Mouse (Mus musculus) liver, embryonic 15.5 days (tissue): Measurements from ENCODE around the gene Ilkap. TPM values are rescaled to one million over a fixed set of nuclear protein-coding genes. Genes with fewer than 3 reads are reported as not detected.

ENCODE experiments used
- ATAC-seq: fragments of 200-750 bp; cut with Nextera tagmentation; 2 replicates; pipeline ENCODE4 v1.8.0; 2017; ENCODE audit warnings: moderate number of reproducible peaks, mild to moderate bottlenecking, moderate library complexity; ENCODE audit not compliant: insufficient read depth
- H3K27ac ChIP-seq: fragments of 300-500 bp; sonication (generic); replicated peaks from 2 replicates; pipeline ENCODE4 v1.5.1; 2015; ENCODE audit warnings: mild to moderate bottlenecking, inconsistent platforms
- H3K27me3 ChIP-seq: fragments of 300-500 bp; sonication (generic); 2 replicates; pipeline ENCODE4 v1.6.1; 2015; ENCODE audit warnings: mild to moderate bottlenecking, inconsistent platforms
- H3K36me3 ChIP-seq: fragments of 300-500 bp; sonication (generic); replicated peaks from 2 replicates; pipeline ENCODE4 v1.6.1; 2015; ENCODE audit warnings: moderate library complexity, mild to moderate bottlenecking, inconsistent platforms
- H3K4me1 ChIP-seq: fragments of 300-500 bp; sonication (generic); replicated peaks from 2 replicates; pipeline ENCODE4 v1.6.1; 2015; ENCODE audit warnings: inconsistent platforms
- H3K4me2 ChIP-seq: fragments of 300-500 bp; sonication (generic); 2 replicates; pipeline ENCODE4 v1.6.1; 2015; ENCODE audit warnings: moderate library complexity, mild to moderate bottlenecking, inconsistent platforms
- H3K4me3 ChIP-seq: fragments of 300-500 bp; sonication (generic); replicated peaks from 2 replicates; pipeline ENCODE4 v1.5.1; 2015; ENCODE audit warnings: mild to moderate bottlenecking, inconsistent platforms
- H3K9ac ChIP-seq: fragments of 300-500 bp; sonication (generic); 2 replicates; pipeline ENCODE4 v1.6.1; 2015; ENCODE audit warnings: moderate library complexity, mild to moderate bottlenecking, inconsistent platforms
- H3K9me3 ChIP-seq: fragments of 300-500 bp; sonication (generic); replicated peaks from 2 replicates; pipeline ENCODE4 v1.6.1; 2016; ENCODE audit warnings: inconsistent platforms
- whole genome bisulfite sequencing: fragments of 180-500 bp; shearing (Covaris S2); methylation state at CpG from one replicate; pipeline ENCODE4 v1.1.7; 2015; ENCODE audit warnings: mixed read lengths; ENCODE audit not compliant: insufficient replicate concordance; 5-methylcytosine and 5-hydroxymethylcytosine counted together
- polyA plus RNA-seq: library from polyadenylated mRNA; unstranded; fragments of >200 nt; fragmentation: Nextera tagmentation; extraction: Ambion mirVana; gene quantifications from 2 replicates; pipeline ENCODE4 v1.2.1, GENCODE M21; 2015

Gene Ilkap
- polyA plus RNA-seq, 1 experiment from 2014 or later: 67.7 TPM

- Histone ChIP-seq H3K4me1 (peaks cover 21% of the 10 kb centered on the region), H3K9ac (no peak overlapping the region), H3K9me3 (no peaks in the 10 kb centered on the region), H3K27me3 (no peaks in the 10 kb centered on the region), H3K36me3 (peaks cover 19% of the 10 kb centered on the region), H3K4me3 (no peak overlapping the region), H3K4me2 (no peak overlapping the region), H3K27ac (no peak overlapping the region; the same call in 1 of the 2 replicates)
- WGBS: 76% methylated on average over 13 of the region's 13 CpGs
- no peak for ATAC-seq
Observed at GRCm38 (mm10) chr1:91435606-91436130, 37.1 kb upstream of the Ilkap start.

DNA sequence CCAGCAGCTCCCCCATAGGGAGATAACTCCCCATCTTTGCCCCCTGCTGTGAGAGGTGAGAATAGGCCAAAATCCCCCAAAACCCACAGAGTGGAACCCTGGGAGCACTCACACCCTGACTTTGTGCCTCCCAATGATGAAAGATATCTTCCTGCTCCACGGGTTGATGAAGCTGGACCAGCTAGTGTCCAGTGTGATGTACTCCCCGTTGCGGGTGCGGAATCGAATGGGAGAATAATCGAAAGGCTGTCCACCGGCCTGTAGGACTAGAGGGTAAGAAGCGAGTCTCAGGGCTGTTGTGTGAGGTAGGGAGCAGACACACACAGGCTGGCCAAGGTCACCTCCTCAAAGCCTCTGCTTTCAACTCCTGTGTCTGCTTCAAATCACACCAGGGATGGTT is 36.3 kb upstream of the Ilkap start:
- H3K36me3 ChIP-seq: peaks cover 12% of the 10 kb centered on the region
- WGBS: 81% methylated on average over 8 of the region's 8 CpGs
- H3K27me3 ChIP-seq: no peaks in the 10 kb centered on the region
- peaks cover 18% of the 10 kb centered on the region for H3K4me1 ChIP-seq
- no peaks in the 10 kb centered on the region for H3K9me3 ChIP-seq
- H3K4me3 ChIP-seq: no peak overlapping the region
- H3K4me2 ChIP-seq: no peak overlapping the region
- ATAC-seq: no peak
- H3K9ac ChIP-seq: no peak overlapping the region
- H3K27ac ChIP-seq: no peak overlapping the region

DNA sequence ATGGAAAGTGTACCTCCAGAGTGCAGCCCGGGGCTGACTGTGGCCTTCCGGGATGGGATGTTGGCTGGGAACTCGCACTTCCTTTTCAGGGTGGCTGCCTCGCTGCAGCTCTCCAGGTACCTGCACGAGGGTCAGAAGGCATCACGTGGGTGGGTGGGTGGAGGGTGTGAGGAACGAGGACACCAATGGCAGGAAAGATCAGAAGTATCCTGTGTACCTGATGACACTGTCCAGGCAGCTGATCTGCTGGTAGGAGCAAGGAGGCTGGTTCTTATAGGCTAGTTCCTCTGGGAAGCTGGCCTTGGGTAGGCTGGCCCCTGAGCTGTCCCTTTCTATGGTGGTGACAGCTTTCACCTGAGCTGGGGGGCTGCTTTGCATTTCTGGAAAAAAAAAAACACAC is 32.1 kb upstream of the Ilkap start:
- no peak for ATAC-seq
- H3K27me3 ChIP-seq: no peaks in the 10 kb centered on the region
- no peak overlapping the region for H3K4me3 ChIP-seq
- H3K9ac ChIP-seq: no peak overlapping the region
- no peak overlapping the region for H3K4me2 ChIP-seq
- no peak overlapping the region for H3K27ac ChIP-seq
- peaks cover 29% of the 10 kb centered on the region for H3K36me3 ChIP-seq
- H3K4me1 ChIP-seq: no peaks in the 10 kb centered on the region
- H3K9me3 ChIP-seq: no peaks in the 10 kb centered on the region
- 73% methylated on average over 7 of the region's 7 CpGs for WGBS

GRCm38 (mm10) chr1:91429212-91429611 is 30.6 kb upstream of the Ilkap start:
- Histone ChIP-seq H3K4me2 (no peak overlapping the region), H3K4me3 (no peak overlapping the region), H3K36me3 (peaks cover 34% of the 10 kb centered on the region), H3K9me3 (no peaks in the 10 kb centered on the region), H3K27ac (no peak overlapping the region), H3K4me1 (no peaks in the 10 kb centered on the region), H3K27me3 (no peaks in the 10 kb centered on the region), H3K9ac (no peak overlapping the region)
- 80% methylated on average over 10 of the region's 10 CpGs for WGBS
- no peak for ATAC-seq

DNA sequence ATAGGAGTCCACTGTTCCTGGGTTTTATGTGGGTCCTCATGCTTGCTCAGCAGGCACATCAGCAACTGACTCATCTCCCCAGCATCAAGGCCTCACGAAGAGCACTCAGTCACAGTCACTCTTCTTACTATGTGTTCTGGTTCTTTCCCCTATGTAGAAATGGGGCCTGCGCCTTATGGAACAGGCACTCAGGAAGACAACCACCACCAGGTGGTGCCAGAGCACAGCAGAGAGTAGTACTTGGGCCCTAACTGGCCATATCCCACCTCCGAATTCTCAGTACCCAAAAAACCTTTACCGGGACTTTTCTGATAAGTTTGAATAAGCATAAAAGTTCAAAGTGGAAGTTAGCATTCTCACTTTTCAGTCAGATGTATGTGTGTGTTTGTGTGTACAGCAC is 30.0 kb upstream of the Ilkap start:
- Histone ChIP-seq H3K27me3 (no peaks in the 10 kb centered on the region), H3K4me1 (no peaks in the 10 kb centered on the region), H3K9me3 (no peaks in the 10 kb centered on the region), H3K9ac (no peak overlapping the region), H3K27ac (no peak overlapping the region), H3K4me2 (no peak overlapping the region), H3K36me3 (peaks cover 37% of the 10 kb centered on the region), H3K4me3 (no peak overlapping the region)
- no peak for ATAC-seq
- WGBS: 31% methylated on average over 4 of the region's 4 CpGs

DNA sequence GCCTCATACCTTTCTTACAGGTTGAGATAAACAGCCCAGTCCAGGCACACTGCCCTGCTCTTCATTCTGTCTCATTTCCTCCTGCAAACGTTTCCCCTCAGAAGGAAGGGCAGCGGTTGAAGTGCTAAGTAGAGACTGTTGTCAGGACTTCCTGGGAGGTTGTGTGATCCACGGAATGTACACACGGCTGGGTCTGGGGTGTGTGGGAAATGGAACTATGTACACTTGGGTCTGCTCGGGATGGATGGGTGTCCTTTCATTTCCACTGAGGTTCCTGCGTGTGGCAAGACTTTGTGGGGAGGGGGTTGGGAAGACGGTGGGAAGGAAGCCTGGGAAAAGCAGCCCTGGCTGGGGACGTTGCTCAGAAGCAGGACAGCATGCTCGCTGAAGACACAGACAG is 27.8 kb upstream of the Ilkap start:
- H3K4me2 ChIP-seq: no peak overlapping the region
- 63% methylated on average over 9 of the region's 9 CpGs for WGBS
- no peak overlapping the region for H3K9ac ChIP-seq
- H3K9me3 ChIP-seq: no peaks in the 10 kb centered on the region
- peaks cover 29% of the 10 kb centered on the region; the same call in 1 of the 2 replicates for H3K36me3 ChIP-seq
- no peaks in the 10 kb centered on the region for H3K27me3 ChIP-seq
- no peak overlapping the region for H3K27ac ChIP-seq
- ATAC-seq: no peak
- peaks cover under 1% of the 10 kb centered on the region; the same call in 1 of the 2 replicates for H3K4me1 ChIP-seq
- H3K4me3 ChIP-seq: no peak overlapping the region

DNA sequence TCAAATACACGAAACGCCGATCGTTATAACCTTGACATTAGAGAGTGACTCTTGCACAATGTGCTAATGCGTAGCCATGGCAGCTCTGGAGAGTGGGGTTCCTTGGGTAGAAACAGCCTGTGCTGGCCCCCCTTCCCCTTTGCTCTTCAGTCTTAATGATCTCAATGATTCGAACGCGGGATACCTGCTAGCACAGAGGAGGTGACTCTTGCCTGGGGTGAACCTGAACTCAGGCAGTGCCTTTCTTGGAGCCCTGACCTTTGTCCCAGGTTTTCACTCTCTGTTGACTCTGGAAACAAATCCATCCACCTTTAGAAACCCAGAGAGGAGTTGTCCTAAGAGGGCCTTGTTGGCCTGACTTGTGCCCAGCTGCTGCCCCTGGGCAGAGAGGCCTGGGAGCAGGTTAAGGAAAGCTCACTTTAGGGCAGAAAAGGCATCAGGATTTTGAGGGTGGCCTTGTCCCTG is 22.0 kb upstream of the Ilkap start:
- 67% methylated on average over 8 of the region's 8 CpGs for WGBS
- H3K4me1 ChIP-seq: peaks cover 13% of the 10 kb centered on the region
- peak; percentile 16; the same call in 1 of the 2 replicates for ATAC-seq
- H3K9me3 ChIP-seq: no peaks in the 10 kb centered on the region
- no peaks in the 10 kb centered on the region for H3K27me3 ChIP-seq
- H3K9ac ChIP-seq: no peak overlapping the region
- H3K4me2 ChIP-seq: no peak overlapping the region
- H3K36me3 ChIP-seq: peaks cover 14% of the 10 kb centered on the region
- no peak overlapping the region for H3K4me3 ChIP-seq
- H3K27ac ChIP-seq: no peak overlapping the region

GRCm38 (mm10) chr1:91419862-91420600 is 21.4 kb upstream of the Ilkap start:
- Histone ChIP-seq H3K27me3 (no peaks in the 10 kb centered on the region), H3K36me3 (peaks cover 9% of the 10 kb centered on the region), H3K9ac (no peak overlapping the region), H3K9me3 (no peaks in the 10 kb centered on the region), H3K4me3 (no peak overlapping the region), H3K27ac (peak overlapping the region; percentile 45; the same call in 1 of the 2 replicates), H3K4me1 (peaks cover 13% of the 10 kb centered on the region), H3K4me2 (no peak overlapping the region)
- WGBS: 53% methylated on average over 10 of the region's 10 CpGs
- peak; percentile 53 for ATAC-seq

GRCm38 (mm10) chr1:91417991-91418390 is 19.4 kb upstream of the Ilkap start:
- Histone ChIP-seq H3K36me3 (peaks cover 6% of the 10 kb centered on the region), H3K27ac (no peak overlapping the region), H3K9ac (no peak overlapping the region), H3K4me3 (no peak overlapping the region), H3K4me1 (peaks cover 28% of the 10 kb centered on the region), H3K27me3 (peaks cover 16% of the 10 kb centered on the region), H3K4me2 (no peak overlapping the region), H3K9me3 (no peaks in the 10 kb centered on the region)
- ATAC-seq: no peak
- WGBS: 44% methylated on average over 1 of the region's 1 CpGs

- H3K27ac ChIP-seq: no peak overlapping the region
- H3K36me3 ChIP-seq: peaks cover 6% of the 10 kb centered on the region
- no peak overlapping the region for H3K9ac ChIP-seq
- peaks cover 33% of the 10 kb centered on the region for H3K4me1 ChIP-seq
- WGBS: 64% methylated on average over 5 of the region's 5 CpGs
- H3K4me2 ChIP-seq: no peak overlapping the region
- H3K9me3 ChIP-seq: no peaks in the 10 kb centered on the region
- no peak for ATAC-seq
- H3K27me3 ChIP-seq: peaks cover 33% of the 10 kb centered on the region
- H3K4me3 ChIP-seq: no peak overlapping the region
Observed at GRCm38 (mm10) chr1:91415311-91415710, 16.7 kb upstream of the Ilkap start.

DNA sequence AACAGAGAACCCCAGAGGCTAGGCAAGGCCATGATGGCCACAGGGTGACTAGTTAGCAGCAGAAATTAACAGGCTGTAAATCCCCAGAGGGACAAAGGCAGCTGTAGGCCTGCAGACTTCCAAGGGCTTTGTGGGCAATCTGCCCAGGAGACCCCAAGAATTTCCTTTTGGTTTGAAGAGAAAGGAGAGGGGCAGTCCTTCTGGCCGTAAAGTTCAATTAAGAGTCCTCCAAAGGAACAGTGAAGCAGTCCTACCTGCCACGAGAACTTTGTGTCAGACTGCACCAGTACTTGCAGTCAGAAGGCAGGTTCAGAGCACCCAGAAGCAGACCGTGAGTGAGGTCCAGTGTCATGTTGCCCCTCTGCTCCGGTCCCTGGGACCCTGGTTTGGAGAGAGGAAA is 16.3 kb upstream of the Ilkap start:
- H3K36me3 ChIP-seq: peaks cover 6% of the 10 kb centered on the region
- ATAC-seq: no peak
- peaks cover 30% of the 10 kb centered on the region for H3K4me1 ChIP-seq
- no peaks in the 10 kb centered on the region for H3K9me3 ChIP-seq
- no peak overlapping the region for H3K4me2 ChIP-seq
- no peak overlapping the region for H3K27ac ChIP-seq
- H3K9ac ChIP-seq: no peak overlapping the region
- peaks cover 33% of the 10 kb centered on the region for H3K27me3 ChIP-seq
- WGBS: 73% methylated on average over 4 of the region's 4 CpGs
- H3K4me3 ChIP-seq: no peak overlapping the region
